Mouse (Mus musculus): Measurements from ENCODE around the gene Soat2.

Soat2 gene

GRCm38 (mm10) chr15:102114651-102115260, 35.6 kb upstream of the Soat2 start:
- no peak for DNase-seq (ENCODE audit: low spot score)

- no peak for DNase-seq (ENCODE audit: low spot score)
These were observed 34.5 kb upstream of the Soat2 start for GRCm38 (mm10) chr15:102115731-102116231.

- DNase-seq (ENCODE audit: low spot score) = no peak
These were observed 33.4 kb upstream of the Soat2 start for GRCm38 (mm10) chr15:102116753-102117415.

GRCm38 (mm10) chr15:102117461-102118443, 32.6 kb upstream of the Soat2 start:
- DNase-seq (ENCODE audit: low spot score) = peak; percentile 35

- DNase-seq (ENCODE audit: low spot score) = no peak
These were observed 31.7 kb upstream of the Soat2 start for GRCm38 (mm10) chr15:102118591-102118990.

GRCm38 (mm10) chr15:102119121-102119830, 31.1 kb upstream of the Soat2 start:
- DNase-seq (ENCODE audit: low spot score) = no peak

GRCm38 (mm10) chr15:102119831-102120170, 30.5 kb upstream of the Soat2 start:
- DNase-seq (ENCODE audit: low spot score) = no peak

GRCm38 (mm10) chr15:102120530-102120929, 29.8 kb upstream of the Soat2 start:
- no peak for DNase-seq (ENCODE audit: low spot score)

GRCm38 (mm10) chr15:102126303-102126702, 24.0 kb upstream of the Soat2 start:
- DNase-seq (ENCODE audit: low spot score) = no peak

- no peak for DNase-seq (ENCODE audit: low spot score)
These were observed 17.0 kb upstream of the Soat2 start for GRCm38 (mm10) chr15:102133314-102133713.

- DNase-seq (ENCODE audit: low spot score) = no peak
These were observed 15.6 kb upstream of the Soat2 start for GRCm38 (mm10) chr15:102134709-102135108.

- no peak for DNase-seq (ENCODE audit: low spot score)
These were observed 14.7 kb upstream of the Soat2 start for GRCm38 (mm10) chr15:102135522-102136128.

GRCm38 (mm10) chr15:102136129-102136758, 14.1 kb upstream of the Soat2 start, which contains the start of gene Spryd3:
TSS of gene Spryd3 (minus strand) at chr15:102136234.
- DNase-seq (ENCODE audit: low spot score) = peak; percentile 96

GRCm38 (mm10) chr15:102141120-102141519, 9.2 kb upstream of the Soat2 start:
- DNase-seq (ENCODE audit: low spot score) = no peak

- DNase-seq (ENCODE audit: low spot score) = peak; percentile 91
These were observed 7.1 kb upstream of the Soat2 start for GRCm38 (mm10) chr15:102142914-102143912.

- peak; percentile 43 for DNase-seq (ENCODE audit: low spot score)
These were observed 6.0 kb upstream of the Soat2 start, which contains the start of gene Igfbp6 for GRCm38 (mm10) chr15:102144274-102144711. TSS of gene Igfbp6 (plus strand) at chr15:102144362.

GRCm38 (mm10) chr15:102144726-102145125, 5.6 kb upstream of the Soat2 start:
- no peak for DNase-seq (ENCODE audit: low spot score)

- peak; percentile 30 for DNase-seq (ENCODE audit: low spot score)
These were observed 5.0 kb upstream of the Soat2 start for GRCm38 (mm10) chr15:102145330-102145729.

GRCm38 (mm10) chr15:102146089-102146488, 4.2 kb upstream of the Soat2 start:
- DNase-seq (ENCODE audit: low spot score) = no peak

Data from lung, postnatal 25 days (tissue).